ENCODE assay signal across 1 mouse cellular context in the genomic region with DNA sequence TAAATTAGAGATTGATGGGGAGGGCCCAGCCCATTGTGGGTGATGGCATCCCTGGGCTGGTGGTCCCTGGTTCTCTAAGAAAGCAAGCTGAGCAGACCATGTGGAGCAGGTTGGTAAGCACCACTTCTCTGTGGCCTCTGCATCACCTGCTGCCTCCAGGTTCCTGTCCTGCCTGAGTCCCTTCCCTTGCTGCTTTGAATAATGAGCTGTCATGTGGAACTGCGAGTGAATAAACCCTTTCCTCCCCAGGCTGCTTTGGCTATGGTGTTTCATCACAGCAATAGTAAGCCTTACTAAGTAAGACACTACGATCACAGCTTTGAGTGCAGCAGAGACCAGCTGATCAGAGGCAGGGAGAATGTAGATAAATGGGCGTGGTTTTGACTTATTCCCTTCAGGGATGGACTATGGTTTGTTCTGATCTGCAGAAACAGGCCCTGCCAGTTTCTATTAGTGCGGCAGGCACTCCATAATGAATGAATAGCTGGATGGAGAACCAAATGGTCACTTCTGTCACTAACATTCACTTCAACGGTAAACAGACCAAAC.
TF ChIP-seq lines count a peak whose summit lies in the region.

No protein-coding gene starts in this region.

TF ChIP-seq in CH12.LX, 34 proteins besides CTCF, POLR2A, EP300 and RAD21:
- TF ChIP-seq BHLHE40 (IDR thresholded peaks at IDR 0.05; ENCODE audit: low read depth, low read length), result 0 out of 2 replicates have a peak, but pooled peaks have one; percentile 11
- TF ChIP-seq ELF1 (IDR thresholded peaks at IDR 0.05; ENCODE audit: low read depth, low read length), result no peak
- TF ChIP-seq HCFC1 (IDR thresholded peaks at IDR 0.05; ENCODE audit: low read depth, low read length), result no peak
